Mouse (Mus musculus) forelimb bud, embryonic 11.5 days (tissue): ENCODE data around the gene Pdpr.
"Not testable (repeated sequence)": the region's sequence is repeated elsewhere in the genome, so short reads cannot be mapped to it uniquely, and the experiment has no call there.

ENCODE experiments used
- DNase-seq: peaks from one replicate; pipeline ENCODE4 v3.0.0-alpha.2; 2012; ENCODE audit warnings: low read depth, low spot score

The Pdpr gene

GRCm38 (mm10) chr8:111090126-111090525, 4.3 kb upstream of the Pdpr start:
- peak; percentile 78 for DNase-seq

GRCm38 (mm10) chr8:111091706-111092105, 2.7 kb upstream of the Pdpr start:
- no peak for DNase-seq

- not testable (repeated sequence) for DNase-seq
Observed at GRCm38 (mm10) chr8:111092326-111092725, 2.1 kb upstream of the Pdpr start, which contains the start of gene Clec18a. Gene Clec18a, minus strand, starts transcription at chr8:111092426.

- not testable (repeated sequence) for DNase-seq
Observed at GRCm38 (mm10) chr8:111094719-111095302, 381 bp downstream of the Pdpr start.

- no peak for DNase-seq
Observed at GRCm38 (mm10) chr8:111114891-111115290, 20.5 kb downstream of the Pdpr start.

- DNase-seq, result no peak
Observed at GRCm38 (mm10) chr8:111119481-111119880, 25.1 kb downstream of the Pdpr start.

GRCm38 (mm10) chr8:111130756-111131155, 36.3 kb downstream of the Pdpr start:
- no peak for DNase-seq

- no peak for DNase-seq
Observed at GRCm38 (mm10) chr8:111142521-111142920, 48.1 kb downstream of the Pdpr start.

GRCm38 (mm10) chr8:111144901-111145459, 50.5 kb downstream of the Pdpr start:
- DNase-seq, result not testable (repeated sequence)

GRCm38 (mm10) chr8:111145460-111146012, 51.1 kb downstream of the Pdpr start:
- peak; percentile 86 for DNase-seq

GRCm38 (mm10) chr8:111155721-111156436, 61.4 kb downstream of the Pdpr start:
- DNase-seq, result no peak

GRCm38 (mm10) chr8:111157617-111158016, 63.2 kb downstream of the Pdpr start:
- DNase-seq, result peak; percentile 30

- no peak for DNase-seq
Observed at GRCm38 (mm10) chr8:111171661-111172060, 77.2 kb downstream of the Pdpr start.

GRCm38 (mm10) chr8:111185472-111185947, 91.1 kb downstream of the Pdpr start:
- no peak for DNase-seq
